Mouse (Mus musculus) c-Kit-positive CD71-positive TER-119-positive erythroid progenitor cells, embryonic 14.5 days (primary cell): Measurements from ENCODE around the gene Kdm5c.
A peak's percentile ranks its signal among the peaks of the same experiment; 100 is the strongest.
"Not testable (repeated sequence)": the region's sequence is repeated elsewhere in the genome, so short reads cannot be mapped to it uniquely, and the experiment has no call there.

Experiments used
- DNase-seq: peaks from one replicate; pipeline ENCODE4 v3.0.0-alpha.2; 2013; ENCODE audit warnings: low spot score

Kdm5c gene

DNA sequence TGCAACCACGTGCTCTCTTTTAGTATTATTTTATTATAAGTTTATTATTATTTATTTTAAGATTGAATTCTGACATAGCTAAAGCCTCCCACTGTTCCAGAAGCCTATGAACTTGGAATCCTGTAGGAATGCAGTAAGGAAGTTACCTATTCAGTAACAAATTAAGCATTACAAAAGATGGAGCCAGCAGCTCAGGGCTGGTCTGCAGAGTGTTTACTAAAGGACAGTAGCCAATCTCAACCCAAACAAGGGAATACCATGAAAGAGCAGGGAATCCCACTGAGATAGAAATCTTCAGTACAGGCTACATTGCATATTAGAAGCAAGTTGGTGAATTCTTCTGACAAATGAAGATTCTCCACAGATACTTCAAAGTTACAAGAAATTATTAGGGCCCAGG is 54.2 kb downstream of the Kdm5c start:
- DNase-seq, result not testable (repeated sequence)

DNA sequence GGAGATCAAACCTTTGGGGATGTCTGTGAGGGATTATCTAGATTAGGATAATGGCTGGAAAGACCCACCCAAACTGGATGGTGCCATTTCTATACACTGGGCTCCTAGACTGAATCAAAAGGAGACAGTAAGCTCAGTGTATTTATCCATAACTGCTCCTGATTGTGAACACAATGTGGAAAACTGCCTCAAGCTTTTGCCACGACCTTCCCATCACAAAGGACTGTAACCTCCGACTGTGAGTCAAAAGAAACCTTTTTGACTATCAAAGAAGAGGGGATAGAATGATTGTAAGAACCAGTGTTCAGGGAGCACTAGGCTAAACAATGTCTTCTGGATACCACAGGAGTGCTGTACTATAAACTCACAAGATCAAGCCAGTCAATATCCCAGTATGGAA is 73.4 kb downstream of the Kdm5c start:
- no peak for DNase-seq

DNA sequence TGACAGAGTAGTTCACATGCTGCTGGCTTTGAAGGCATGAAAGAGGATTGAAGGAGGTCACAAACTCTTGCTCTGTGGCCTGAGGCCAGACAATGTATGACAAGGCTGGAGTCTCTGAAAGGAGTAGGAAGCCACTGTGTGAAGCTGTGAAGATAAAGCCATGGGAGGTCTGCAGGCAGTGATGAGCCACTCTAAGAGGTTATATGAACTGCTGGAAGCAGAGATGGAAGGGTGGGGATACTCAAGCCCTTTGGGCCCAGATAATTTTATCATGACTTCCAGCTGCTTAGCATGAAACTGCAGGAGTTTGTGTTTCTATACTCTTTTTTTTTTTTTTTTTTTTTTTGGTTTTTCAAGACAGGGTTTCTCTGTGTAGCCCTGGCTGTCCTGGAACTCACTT is 74.6 kb downstream of the Kdm5c start:
- DNase-seq, result peak; percentile 80

DNA sequence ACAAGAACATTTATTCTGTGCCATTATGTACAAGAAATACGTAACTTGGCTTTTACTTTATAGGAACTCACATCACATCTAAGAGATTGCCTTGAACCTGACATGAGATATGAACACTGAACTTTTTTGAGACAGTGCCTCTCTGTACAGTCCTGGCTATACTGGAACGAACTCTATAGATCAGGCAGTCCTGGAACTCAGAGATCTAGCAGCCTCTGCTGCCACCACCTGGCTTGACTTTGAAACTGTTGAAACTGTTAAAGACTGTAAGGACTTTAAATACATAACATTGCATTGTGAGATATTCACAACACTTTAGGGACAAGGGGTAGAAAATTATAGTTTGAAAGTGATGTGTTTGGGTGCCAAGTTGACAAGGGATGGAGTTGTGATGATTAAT is 75.1 kb downstream of the Kdm5c start:
- DNase-seq, result peak; percentile 70

DNA sequence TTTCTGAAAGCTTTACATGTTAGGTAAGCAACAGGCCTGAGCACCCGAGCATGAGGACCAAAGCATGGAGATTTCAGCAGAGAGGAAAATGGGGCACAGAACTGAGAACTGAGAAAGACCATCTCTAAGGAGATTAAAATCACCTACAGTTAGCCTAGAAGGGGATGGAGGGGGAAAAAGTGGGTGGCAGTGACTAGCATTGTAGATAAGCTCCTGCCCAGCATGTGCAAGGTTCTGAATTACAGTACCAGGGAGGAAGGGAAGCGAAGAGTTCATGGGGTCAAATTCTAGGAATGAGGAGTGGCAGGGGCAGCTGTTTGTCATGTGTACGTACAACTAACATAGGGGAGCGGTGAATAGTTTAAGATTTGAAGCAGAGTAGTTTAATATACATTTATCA is 87.7 kb downstream of the Kdm5c start:
- no peak for DNase-seq

DNA sequence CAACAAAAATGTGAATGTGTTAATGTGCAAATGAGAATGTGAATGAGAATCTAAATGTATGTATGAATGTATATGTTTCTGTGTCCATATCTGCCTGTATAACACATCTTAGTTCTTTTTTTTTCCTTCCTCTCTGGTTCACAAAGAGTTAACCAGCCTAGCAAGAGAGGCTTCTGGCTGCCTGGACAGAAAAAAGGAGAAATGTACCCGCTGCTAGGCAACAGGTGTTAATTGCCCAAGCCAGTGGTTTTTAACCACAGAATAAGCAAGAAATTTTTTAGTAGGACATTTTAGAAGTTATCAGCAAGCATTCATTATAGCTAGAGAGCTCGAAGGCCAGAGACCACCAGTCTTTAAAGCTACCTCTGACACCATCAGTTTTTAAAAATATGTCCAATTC is 90.0 kb downstream of the Kdm5c start:
- DNase-seq, result no peak

DNA sequence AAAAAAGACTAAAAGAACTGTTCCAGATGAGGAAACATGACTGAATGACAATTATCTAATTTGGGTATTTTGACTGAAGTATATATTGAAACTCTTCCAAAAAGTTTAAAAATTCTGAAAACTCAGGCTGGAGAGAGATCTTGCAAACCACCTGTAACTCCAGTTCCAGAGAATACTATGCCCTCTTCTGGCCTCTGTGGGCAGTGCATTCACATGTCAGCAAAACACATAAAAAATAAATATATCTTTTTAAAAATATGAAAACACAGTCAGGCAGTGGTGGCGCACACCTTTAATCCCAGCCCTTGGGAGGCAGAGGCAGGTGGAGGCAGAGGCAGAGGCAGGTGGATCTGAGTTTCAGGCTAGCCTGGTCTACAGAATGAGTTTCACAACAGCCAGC is 90.8 kb downstream of the Kdm5c start:
- DNase-seq, result no peak
